Mouse (Mus musculus) midbrain, postnatal 0 days (tissue): ENCODE data around the gene Ints1. TPM values are rescaled to one million over a fixed set of nuclear protein-coding genes. Genes with fewer than 3 reads are reported as not detected.
A peak's percentile ranks its signal among the peaks of the same experiment; 100 is the strongest.

Source experiments
- ATAC-seq: fragments of 200-750 bp; cut with Nextera tagmentation; 2 replicates; pipeline ENCODE4 v1.8.0; 2017; ENCODE audit warnings: moderate number of reproducible peaks, mild to moderate bottlenecking, moderate TSS enrichment, moderate library complexity; ENCODE audit not compliant: low FRiP score
- DNase-seq: peaks from one replicate; pipeline ENCODE4 v3.0.0-alpha.2; 2015; ENCODE audit warnings: low spot score
- H3K27ac ChIP-seq: fragments of 300-500 bp; sonication (generic); 2 replicates; pipeline ENCODE4 v1.5.1; 2014; ENCODE audit warnings: low read depth, mild to moderate bottlenecking, low read length, mixed read lengths
- H3K27me3 ChIP-seq: fragments of 300-500 bp; sonication (generic); 2 replicates; pipeline ENCODE4 v1.6.1; 2014; ENCODE audit warnings: low read length, control low read depth, mixed read lengths; ENCODE audit not compliant: insufficient read depth
- H3K36me3 ChIP-seq: fragments of 300-500 bp; sonication (generic); 2 replicates; pipeline ENCODE4 v1.6.1; 2014; ENCODE audit warnings: low read length, control low read depth, mixed read lengths; ENCODE audit not compliant: insufficient read depth
- H3K4me1 ChIP-seq: fragments of 300-500 bp; sonication (generic); 2 replicates; pipeline ENCODE4 v1.6.1; 2014; ENCODE audit warnings: mild to moderate bottlenecking, control low read depth, antibody characterized with exemption, low read length, mixed read lengths; ENCODE audit not compliant: insufficient read depth
- H3K4me2 ChIP-seq: fragments of 300-500 bp; sonication (generic); 2 replicates; pipeline ENCODE4 v1.6.1; 2014; ENCODE audit warnings: low read depth, mild to moderate bottlenecking, low read length, mixed read lengths; ENCODE audit not compliant: poor library complexity, severe bottlenecking
- H3K4me3 ChIP-seq: fragments of 300-500 bp; sonication (generic); 2 replicates; pipeline ENCODE4 v1.5.1; 2014; ENCODE audit warnings: low read depth, mild to moderate bottlenecking, low read length, moderate library complexity
- H3K9ac ChIP-seq: fragments of 300-500 bp; sonication (generic); replicated peaks from 2 replicates; pipeline ENCODE4 v1.6.1; 2014; ENCODE audit warnings: mild to moderate bottlenecking, low read length, moderate library complexity, mixed read lengths; ENCODE audit not compliant: poor library complexity, severe bottlenecking
- H3K9me3 ChIP-seq: fragments of 300-500 bp; sonication (generic); 2 replicates; pipeline ENCODE4 v1.6.1; 2016; ENCODE audit warnings: low read length, control low read depth
- CTCF ChIP-seq: IDR thresholded peaks from 2 replicates; pipeline ENCODE4 v1.5.1; 2016; ENCODE audit warnings: antibody characterized with exemption, mild to moderate bottlenecking
- WGBS: fragments of 180-500 bp; shearing (Covaris S2); extraction: QIAGEN DNeasy Blood & Tissue Kit; methylation state at CpG from one replicate; pipeline ENCODE4 v1.1.7; 2014; 5-methylcytosine and 5-hydroxymethylcytosine counted together
- polyA plus RNA-seq: library from polyadenylated mRNA; unstranded; fragments of >200 nt; fragmentation: Nextera tagmentation; extraction: Ambion mirVana; gene quantifications from 2 replicates; pipeline ENCODE4 v1.2.1, GENCODE M21; 2015
- total RNA-seq: library from RNA; depleted of rRNA; stranded (reverse); fragments of >200 nt; gene quantifications from 2 replicates; pipeline ENCODE4 v1.2.3, GENCODE M21; 2014

Ints1 gene
- total and polyA plus RNA-seq, 2 experiments from 2014 or later: 27.1 to 129 TPM

DNA sequence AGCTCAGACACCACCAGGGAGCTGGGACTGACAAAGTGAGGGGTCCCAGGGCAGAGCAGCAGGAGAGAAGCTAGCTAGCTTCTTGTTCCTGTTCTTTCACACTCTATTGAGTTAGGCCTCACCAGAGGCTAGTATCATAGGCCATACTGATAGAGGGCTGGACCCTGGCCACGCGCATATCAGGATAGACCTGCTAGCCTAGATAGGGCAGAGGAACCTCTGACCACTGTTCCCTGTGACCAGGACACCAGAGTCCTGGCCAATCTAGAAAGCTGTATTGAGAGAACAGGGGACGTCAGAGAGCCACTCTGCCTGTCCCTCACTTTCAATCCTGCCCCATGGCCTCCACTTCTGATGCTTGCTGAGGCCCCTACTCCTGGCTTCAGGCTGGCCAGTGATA lies 42.6 kb upstream of the Ints1 start:
- H3K9ac ChIP-seq: no peak overlapping the region
- H3K4me2 ChIP-seq: no peak overlapping the region
- TF ChIP-seq CTCF: no peak
- H3K36me3 ChIP-seq: peaks cover 19% of the 10 kb centered on the region
- ATAC-seq (no peak), DNase-seq (no peak)
- peaks cover 6% of the 10 kb centered on the region; the same call in 1 of the 2 replicates for H3K27me3 ChIP-seq
- H3K27ac ChIP-seq: no peak overlapping the region
- WGBS: 81% methylated on average over 3 of the region's 3 CpGs
- H3K4me3 ChIP-seq: no peak overlapping the region
- no peaks in the 10 kb centered on the region for H3K9me3 ChIP-seq
- no peaks in the 10 kb centered on the region for H3K4me1 ChIP-seq

DNA sequence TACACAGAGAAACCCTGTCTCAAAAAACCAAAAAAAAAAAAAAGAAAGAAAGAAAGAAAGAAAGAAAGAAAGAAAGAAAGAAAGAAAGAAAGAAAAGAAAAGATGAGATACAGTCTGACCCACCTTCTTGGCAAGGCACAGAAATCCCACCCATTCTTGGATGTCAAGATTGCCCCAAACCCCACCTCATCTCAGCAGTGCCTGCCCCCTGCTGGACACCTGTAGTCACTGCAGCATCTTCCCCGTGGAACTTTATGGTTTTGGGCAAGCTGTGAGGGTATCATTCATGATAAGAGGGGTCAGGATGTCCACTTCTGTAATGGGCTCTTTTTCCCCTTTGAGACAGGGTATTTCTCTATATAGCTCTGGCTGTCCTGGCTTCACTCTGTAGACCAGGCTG lies 41.8 kb upstream of the Ints1 start:
- 11% methylated on average over 1 of the region's 1 CpGs for WGBS
- Histone ChIP-seq H3K4me1 (no peaks in the 10 kb centered on the region), H3K36me3 (peaks cover 11% of the 10 kb centered on the region), H3K9me3 (no peaks in the 10 kb centered on the region), H3K4me3 (no peak overlapping the region), H3K27me3 (peaks cover 6% of the 10 kb centered on the region; the same call in 1 of the 2 replicates), H3K9ac (no peak overlapping the region), H3K27ac (no peak overlapping the region), H3K4me2 (no peak overlapping the region)
- no peak for ATAC-seq
- DNase-seq: no peak
- peak; percentile 72 for TF ChIP-seq CTCF

DNA sequence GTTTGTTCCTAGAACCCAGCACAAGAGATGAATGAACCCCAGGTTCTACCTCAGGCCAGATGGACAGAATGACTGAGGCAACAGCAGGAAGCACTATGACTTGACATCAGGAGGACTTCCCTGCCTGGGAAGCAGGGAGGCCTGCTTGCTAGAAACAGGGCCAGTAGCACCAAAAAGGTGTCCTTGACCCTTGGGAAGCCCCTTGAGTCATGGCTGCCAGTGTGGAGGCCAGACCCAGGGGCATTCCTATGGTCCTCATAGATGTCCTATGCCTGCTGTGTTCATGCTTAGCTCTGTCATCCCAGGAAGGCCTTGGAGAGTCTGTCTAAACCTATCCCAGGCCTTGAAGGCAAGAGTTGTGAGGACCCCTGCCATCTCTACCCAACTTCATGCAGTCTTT lies 41.0 kb upstream of the Ints1 start:
- TF ChIP-seq CTCF: no peak
- H3K27ac ChIP-seq: no peak overlapping the region
- no peak overlapping the region for H3K4me2 ChIP-seq
- H3K4me3 ChIP-seq: no peak overlapping the region
- no peaks in the 10 kb centered on the region for H3K9me3 ChIP-seq
- no peaks in the 10 kb centered on the region for H3K4me1 ChIP-seq
- peaks cover 6% of the 10 kb centered on the region; the same call in 1 of the 2 replicates for H3K27me3 ChIP-seq
- no peak for ATAC-seq
- H3K36me3 ChIP-seq: peaks cover 3% of the 10 kb centered on the region; the same call in 1 of the 2 replicates
- DNase-seq: no peak
- no peak overlapping the region for H3K9ac ChIP-seq

DNA sequence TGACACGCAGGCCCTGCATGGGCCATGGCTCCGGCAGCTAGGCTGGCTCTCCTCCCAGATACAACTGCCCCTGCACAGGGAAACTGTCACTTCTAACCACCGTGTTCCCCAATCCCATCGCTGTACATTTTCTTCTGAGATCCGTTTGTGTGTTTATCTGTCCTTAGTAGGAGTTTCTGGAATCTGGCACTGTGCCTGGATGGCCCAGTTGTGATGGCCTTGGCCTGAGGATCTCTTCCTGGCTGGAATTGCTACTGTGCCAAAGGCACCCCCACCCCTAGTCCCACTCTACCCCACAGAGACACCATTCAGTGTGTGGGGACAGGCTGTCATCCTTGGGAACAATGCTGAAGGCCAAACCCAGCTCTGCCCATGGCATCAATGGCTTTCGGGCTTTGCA lies 40.5 kb upstream of the Ints1 start:
- Histone ChIP-seq H3K36me3 (no peaks in the 10 kb centered on the region; the same call in 1 of the 2 replicates), H3K4me3 (no peak overlapping the region), H3K9me3 (no peaks in the 10 kb centered on the region), H3K9ac (no peak overlapping the region), H3K4me2 (no peak overlapping the region), H3K4me1 (no peaks in the 10 kb centered on the region), H3K27ac (no peak overlapping the region), H3K27me3 (peaks cover 6% of the 10 kb centered on the region; the same call in 1 of the 2 replicates)
- DNase-seq: peak; percentile 15
- WGBS: 67% methylated on average over 6 of the region's 6 CpGs
- no peak for TF ChIP-seq CTCF
- ATAC-seq: no peak

DNA sequence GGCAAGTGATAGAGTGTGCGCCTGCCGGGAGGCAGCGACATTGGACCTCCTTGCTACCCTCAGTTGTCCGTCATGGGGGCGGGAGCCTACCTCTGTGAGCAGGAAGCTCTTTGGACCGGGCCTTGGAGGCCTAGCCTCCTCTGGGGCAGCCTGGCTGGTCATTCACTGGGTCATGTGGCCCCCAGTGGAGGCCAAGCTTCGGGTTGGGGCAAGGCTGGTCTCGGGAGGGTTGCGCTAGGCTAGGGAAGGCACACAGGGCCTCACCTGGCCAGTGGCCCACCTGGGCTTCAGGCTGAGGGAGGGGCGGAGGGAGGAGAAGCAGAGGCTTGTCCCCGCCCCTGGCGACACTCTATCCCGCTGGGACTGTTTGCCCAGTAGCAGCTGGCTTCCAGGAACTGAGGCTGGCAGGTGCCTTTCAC lies 38.5 kb upstream of the Ints1 start:
- H3K9me3 ChIP-seq: no peaks in the 10 kb centered on the region
- H3K4me2 ChIP-seq: no peak overlapping the region
- H3K4me1 ChIP-seq: no peaks in the 10 kb centered on the region
- TF ChIP-seq CTCF: no peak
- no peaks in the 10 kb centered on the region for H3K36me3 ChIP-seq
- no peak overlapping the region for H3K4me3 ChIP-seq
- no peak overlapping the region for H3K27ac ChIP-seq
- no peak overlapping the region for H3K9ac ChIP-seq
- 7% methylated on average over 13 of the region's 13 CpGs for WGBS
- DNase-seq (no peak), ATAC-seq (no peak)
- H3K27me3 ChIP-seq: peaks cover 6% of the 10 kb centered on the region; the same call in 1 of the 2 replicates

DNA sequence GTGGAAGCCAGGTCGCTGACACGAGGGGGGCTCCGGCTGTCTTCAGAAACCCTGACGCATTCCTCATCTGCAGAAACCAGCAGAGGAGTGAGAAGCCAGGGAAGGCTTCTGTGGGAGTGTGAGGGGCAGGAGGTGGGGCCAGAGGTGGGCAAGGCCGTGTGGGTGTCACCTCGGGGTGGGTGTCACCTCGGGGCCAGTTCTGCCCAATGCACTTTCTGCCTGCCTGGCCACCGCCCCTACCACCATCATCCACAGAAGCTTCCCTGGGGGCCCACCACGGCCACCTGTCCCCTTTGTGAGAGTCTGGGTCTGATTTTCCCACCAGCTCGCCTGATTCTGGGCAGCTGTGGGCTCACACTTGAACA lies 37.6 kb upstream of the Ints1 start:
- no peaks in the 10 kb centered on the region for H3K4me1 ChIP-seq
- no peak overlapping the region for H3K4me3 ChIP-seq
- no peaks in the 10 kb centered on the region for H3K36me3 ChIP-seq
- H3K27me3 ChIP-seq: peaks cover 6% of the 10 kb centered on the region; the same call in 1 of the 2 replicates
- no peak for TF ChIP-seq CTCF
- DNase-seq (no peak), ATAC-seq (no peak)
- H3K9ac ChIP-seq: no peak overlapping the region
- no peak overlapping the region for H3K4me2 ChIP-seq
- no peak overlapping the region for H3K27ac ChIP-seq
- no peaks in the 10 kb centered on the region for H3K9me3 ChIP-seq
- WGBS: 58% methylated on average over 7 of the region's 10 CpGs
